Mouse (Mus musculus) embryo, embryonic 11.5 days (tissue): ENCODE measurements around the gene Best2.
A peak's percentile ranks its signal among the peaks of the same experiment; 100 is the strongest.

ENCODE experiments used
- DNase-seq: peaks from one replicate; pipeline ENCODE4 v3.0.0-alpha.2; 2012; ENCODE audit warnings: low read depth, low spot score

Gene Best2

DNA sequence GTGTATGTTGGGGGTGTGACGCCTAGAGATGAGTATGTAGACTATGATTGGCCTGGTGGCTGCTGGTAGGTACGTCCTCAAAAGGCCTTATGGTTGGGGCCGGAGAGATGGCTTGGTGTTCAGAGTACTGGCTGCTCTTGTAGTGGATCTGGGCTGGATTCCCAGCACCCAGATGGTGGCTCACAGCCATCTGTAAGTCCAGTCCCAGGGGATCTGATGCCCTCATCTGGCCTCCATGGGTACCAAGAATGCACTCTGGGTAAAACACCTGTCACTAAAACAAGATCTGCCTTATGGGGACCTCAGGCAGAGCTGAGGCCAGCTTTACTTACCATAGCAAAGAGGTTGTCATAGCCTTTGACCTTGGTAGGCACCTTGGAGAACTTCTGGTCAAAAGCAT, 9.5 kb upstream of the Best2 start:
- no peak for DNase-seq

DNA sequence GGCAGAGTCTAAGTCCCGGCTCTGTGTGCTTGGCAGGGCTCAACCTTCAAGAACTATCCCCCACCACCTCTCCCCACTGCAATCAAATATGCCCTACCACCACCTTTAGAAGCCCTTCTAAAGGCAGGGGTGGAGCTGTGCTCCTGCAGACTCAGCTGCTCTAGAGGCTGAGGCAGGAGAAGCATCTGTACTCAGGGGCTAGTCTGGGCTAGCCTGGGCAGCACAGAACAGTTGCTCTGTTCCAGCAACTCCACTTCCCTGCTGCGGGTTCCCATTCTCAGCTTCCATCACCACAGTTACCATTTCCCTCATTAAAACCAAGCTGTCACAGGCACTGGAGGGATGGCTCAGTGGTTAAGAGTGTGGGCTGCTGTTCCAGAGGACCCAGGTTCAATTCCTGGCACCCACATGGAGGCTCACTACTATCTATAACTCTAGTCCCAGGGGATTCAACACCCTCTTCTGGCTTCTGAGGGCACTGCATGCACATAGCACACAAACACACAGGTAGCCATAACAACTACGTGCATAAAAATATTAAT, 7.3 kb upstream of the Best2 start:
- DNase-seq: no peak

DNA sequence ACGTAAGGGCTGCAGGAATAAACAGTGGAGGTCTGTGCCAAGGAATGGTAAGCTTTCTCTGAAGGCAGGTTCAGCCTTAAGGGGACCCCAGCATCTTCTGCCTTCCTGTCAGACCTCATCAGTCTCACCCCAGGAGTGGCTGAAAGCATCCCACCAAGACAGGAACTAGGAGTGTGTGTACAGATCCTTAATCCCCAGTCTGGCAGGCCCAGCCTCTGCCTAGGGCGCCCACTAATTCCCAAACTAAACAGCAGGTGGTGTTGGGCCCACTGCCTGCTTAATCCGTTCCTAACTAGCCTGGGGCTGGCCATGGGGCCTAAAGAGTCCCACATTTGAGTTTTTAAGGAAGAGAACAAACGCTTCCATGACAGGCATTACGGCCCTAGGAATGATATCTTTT, 2.9 kb upstream of the Best2 start:
- DNase-seq: no peak

- DNase-seq: no peak
These were observed 2.4 kb upstream of the Best2 start for GRCm38 (mm10) chr8:85016724-85017123.

DNA sequence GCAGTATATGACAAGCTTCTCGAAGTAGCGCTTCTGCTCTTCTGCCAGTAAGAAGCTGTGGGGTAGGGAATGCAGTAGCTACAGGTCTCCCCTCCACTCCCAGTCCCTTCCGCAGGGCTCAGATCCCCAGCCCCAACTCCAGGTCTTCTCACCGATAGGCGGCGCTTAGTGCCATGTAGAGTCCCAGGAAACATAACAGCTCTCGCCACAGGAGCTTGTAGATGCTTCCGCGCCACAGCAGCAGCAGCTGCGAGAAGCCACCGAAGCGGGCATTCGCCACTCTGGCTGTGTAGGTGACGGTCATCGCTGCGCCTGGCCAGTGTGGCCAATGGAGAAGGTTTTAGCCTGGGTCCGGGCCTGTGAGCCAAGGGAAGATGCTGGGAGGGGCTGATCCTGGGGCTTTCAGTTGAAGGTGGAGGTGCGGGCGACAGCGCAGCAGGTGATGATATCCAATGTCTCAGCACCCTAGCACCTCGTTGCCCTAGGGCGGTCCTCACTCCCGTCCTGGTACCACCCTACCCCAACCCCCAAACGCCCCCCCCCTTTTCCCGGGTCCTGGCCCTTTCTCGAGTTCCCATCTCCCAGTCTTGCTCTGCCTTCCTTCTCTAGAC, 996 bp downstream of the Best2 start:
- no peak for DNase-seq

- no peak for DNase-seq
These were observed 3.1 kb downstream of the Best2 start for GRCm38 (mm10) chr8:85011242-85011641.

DNA sequence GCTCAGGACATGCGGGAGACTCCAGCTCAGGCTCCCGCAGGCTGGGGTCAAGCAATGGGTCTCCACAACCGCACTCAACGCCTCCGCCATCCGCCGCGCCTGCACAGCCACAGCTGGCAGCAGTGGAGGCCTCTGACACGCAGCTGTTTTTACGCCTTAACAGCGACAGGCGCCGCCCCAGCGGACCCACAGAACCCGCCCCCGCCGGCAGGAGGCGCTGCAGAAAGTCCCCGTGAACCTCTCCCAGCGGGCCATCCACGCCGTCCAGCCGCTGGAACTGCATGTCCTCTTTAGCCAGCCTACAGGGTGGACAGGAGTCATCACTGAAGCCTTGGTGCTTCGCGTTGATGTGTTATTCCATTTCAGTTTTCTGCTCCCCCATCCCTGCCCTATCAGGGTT, 6.6 kb downstream of the Best2 start:
- no peak for DNase-seq

DNA sequence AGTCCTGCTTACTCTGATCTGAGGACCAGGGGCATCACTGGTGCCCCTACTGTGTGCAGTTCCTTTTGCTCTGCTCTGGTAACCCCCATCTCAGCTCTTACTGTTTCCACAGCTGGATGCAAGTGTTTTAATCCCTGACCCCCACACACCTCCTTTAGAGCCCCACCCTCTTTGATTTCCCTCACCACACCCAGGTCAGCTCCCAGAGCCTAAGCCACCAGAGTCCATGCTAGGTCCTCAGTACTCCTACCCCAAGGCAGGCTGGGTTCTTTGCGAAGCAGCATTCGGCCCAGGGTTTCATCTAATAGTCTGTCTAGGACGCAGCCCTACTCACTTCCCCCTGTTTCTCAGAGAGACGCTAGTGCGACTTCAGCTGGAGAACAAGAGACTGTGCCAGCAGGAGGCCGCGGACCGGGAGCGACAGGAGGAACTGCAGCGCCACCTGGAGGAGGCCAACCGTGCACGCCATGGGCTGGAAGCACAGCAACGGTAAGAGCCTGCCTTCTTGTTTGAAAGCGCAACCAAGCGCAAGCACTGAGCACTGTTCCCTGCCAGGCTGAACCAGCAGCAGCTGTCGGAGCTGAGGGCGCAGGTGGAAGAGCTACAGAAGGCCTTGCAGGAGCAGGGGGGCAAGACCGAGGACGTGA, 16.6 kb downstream of the Best2 start:
- peak; percentile 80 for DNase-seq

DNA sequence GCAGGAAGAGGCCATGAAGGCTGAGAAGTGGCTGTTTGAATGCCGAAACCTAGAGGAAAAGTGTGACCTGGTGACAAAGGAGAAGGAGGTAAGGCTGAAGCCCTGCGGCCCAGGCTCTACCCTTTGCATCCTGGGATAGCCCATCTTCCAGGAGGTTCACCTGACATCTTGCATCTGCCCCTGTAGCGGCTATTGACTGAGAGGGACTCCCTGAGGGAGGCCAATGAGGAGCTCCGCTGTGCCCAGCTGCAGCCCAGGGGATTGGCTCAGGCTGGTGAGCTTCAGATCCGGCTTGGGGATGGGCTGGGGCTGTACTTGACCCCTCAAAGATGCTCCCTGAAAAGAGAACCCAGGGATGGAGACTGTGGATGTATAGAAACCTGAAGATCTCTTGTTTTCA, 17.4 kb downstream of the Best2 start:
- DNase-seq: no peak

DNA sequence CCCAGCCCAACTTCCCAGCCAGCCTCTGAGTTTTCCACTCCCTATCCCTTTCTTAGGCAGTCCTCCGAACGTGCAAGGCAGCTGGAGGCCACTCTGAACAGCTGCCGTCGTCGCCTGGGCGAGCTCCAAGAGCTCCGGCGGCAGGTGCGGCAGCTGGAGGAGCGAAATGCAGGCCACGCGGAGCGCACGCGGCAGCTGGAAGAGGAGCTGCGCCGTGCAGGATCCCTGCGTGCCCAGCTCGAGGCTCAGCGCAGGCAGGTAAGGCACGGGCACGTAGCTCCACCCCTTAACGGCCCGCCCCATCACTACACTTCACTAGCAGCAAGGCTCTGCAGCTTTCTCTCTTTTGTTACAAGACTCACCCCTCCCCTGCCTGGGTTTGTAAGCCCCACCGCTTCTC, 18.7 kb downstream of the Best2 start:
- DNase-seq: no peak

GRCm38 (mm10) chr8:84994375-84994774, 20.0 kb downstream of the Best2 start:
- no peak for DNase-seq

DNA sequence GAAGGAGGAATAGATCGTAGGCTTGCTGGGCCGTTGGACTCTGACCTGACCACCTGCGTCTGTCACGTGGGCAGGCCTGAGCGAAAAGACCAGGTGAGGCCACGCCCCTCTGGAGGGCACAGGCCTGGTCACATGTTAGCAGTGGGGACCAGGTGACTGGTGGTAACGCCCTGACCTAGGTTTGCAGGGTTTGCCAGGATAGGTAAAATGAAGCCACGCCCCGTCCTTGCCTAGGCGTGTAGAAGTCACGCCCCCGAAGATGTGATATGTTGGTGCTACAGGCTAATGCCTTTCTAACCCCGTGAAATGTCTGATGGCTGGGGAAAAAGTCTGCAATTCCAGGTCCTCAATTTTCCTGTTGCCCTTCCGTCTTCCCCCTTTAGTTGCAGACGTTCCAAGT, 23.5 kb downstream of the Best2 start:
- no peak for DNase-seq

DNA sequence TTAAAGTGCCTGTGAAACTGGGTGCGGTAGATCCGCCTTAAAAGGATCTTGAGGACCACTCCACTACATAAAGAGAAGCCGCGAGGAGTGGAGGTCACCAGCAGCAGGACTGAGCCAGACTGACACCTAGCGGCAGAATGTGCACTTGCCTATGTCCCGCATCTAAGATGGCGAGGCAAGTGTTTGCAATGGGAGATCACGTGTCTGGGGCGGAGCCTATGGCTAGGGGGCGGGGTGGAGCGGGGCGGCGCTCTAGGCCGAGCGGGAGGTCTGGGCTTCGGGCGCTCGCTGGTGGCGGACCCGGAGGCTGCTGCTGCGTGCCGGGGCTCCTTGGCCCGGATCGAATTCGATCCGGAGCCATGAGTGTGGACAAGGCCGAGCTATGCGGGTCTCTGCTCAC, 24.0 kb downstream of the Best2 start, which contains the start of gene Hook2:
Gene Hook2, plus strand, starts transcription at position 255 of the 400 bp plus-strand sequence.
- DNase-seq: peak; percentile 98

- peak; percentile 91 for DNase-seq
These were observed 24.5 kb downstream of the Best2 start for GRCm38 (mm10) chr8:84989810-84990209.

DNA sequence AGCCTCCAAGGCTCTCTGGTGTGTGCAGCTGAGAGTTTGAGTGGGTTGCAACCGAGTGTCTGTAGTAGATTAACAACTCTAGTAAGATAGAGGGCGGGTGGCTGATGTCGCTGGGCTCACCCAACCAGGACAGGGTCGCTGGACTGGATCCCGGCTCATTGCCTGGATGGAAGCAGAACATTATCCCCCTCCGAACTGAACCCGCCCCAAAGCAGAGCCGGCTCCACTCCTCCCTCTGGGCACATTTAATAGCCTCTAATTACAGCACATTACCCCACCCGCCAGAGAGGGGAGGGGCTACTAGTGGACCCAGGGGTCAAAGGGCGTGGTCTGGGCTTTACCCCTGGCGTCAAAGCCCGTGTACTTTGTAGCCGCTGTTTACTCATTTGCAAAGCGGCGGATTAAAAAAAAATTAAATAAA, 25.0 kb downstream of the Best2 start:
- no peak for DNase-seq

- no peak for DNase-seq
These were observed 26.4 kb downstream of the Best2 start for GRCm38 (mm10) chr8:84987903-84988302.

- no peak for DNase-seq
These were observed 26.9 kb downstream of the Best2 start for GRCm38 (mm10) chr8:84987388-84987787.

DNA sequence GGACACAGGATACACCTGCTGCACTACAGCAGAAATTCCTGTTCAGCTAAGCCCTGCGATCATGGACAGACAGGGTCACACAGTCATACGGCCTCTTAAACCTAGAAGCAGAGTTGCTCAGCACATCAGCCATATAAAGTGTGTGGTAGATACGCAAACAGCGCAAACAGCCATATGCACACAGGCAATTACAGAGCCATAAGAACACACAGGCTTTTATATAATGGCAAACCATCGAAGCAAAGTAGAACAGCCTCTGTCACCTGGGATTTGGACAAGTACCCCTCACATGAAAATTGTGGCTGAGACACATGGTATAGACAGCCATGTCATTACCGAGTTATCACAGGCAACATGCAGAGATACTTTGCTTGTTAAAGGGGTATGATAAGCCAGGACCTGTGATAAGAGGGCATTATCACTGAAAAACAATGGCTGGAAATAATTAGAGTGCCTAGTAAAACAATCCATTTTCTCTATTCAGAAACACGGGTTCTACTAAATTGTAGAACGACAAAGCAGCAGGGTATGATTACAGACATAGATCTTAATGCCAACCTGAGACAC, 27.9 kb downstream of the Best2 start:
- DNase-seq: no peak

- DNase-seq: no peak
These were observed 28.5 kb downstream of the Best2 start for GRCm38 (mm10) chr8:84985684-84986378.

DNA sequence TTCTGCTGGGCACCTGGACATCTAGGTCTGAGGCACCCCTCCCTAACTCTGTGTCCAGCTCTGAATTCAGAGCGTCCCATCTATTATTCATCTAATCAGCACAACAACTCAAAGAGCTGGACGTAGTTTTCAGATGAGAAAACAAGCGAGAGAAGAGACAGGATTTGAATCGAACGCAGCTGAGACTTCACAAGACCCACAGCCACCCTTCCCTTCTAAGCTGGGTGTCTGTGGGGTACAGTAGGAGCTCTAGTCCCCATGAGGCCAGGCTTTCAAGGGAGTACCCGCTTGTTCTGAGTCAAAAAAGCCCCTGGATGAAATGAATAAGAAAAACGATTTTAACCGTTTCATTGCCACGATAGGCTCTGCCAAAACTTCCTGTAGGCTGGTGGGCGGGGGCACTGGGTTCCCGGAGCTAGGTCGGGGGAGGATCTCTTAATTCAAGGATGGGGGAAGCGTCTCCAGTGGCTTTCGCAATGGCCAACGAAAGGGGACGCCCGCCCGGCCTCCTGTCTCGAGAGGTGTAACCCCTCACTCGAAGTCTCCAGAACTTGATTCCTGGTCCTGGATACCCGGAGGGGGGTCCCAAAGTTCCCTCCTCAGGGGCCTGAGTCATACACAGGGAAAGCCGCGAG, 29.2 kb downstream of the Best2 start:
- DNase-seq: no peak

DNA sequence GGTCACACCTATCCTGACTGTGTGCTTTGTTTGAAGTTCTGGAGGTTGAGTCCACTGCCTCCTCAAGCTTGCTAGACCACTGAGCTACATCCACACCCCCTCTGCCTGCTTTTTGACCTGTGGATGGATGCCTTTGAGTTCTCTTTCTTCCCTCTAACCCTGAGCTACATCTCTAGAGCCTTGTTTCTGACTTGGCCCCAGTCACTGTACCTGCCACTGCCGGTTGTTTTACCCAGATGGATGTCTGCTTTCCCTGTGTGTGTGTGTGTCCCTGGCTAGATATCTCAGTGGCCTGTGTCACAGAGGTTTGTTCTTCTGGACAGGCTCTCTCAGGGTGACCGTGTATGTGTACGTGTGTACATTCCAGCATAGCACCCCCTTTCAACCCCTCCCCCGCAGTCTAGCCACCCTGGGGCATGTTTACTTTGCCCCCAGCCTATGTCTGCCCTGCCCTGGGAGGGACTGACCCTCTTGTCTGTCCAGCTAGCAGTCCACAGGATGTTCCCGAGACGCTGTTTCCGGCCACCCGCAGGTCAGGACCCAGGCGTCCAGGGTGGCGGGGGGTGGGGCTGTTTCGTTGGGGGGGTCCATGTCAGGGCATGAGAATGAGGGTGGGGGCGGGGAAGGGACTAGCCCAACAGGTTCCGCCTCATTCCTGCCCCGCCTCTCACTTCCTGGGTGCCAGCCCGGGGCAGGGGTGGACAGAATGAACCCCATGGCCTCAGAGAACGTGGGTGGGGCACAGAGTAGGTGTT, 29.9 kb downstream of the Best2 start:
- no peak for DNase-seq
